Mouse (Mus musculus) skeletal muscle tissue, adult 2 months (tissue): ENCODE results near the gene Gm10226.
"Not testable (repeated sequence)": the region's sequence is repeated elsewhere in the genome, so short reads cannot be mapped to it uniquely, and the experiment has no call there.

Experiments
- DNase-seq: peaks from one replicate; pipeline ENCODE4 v3.0.0-alpha.2; 2012; ENCODE audit warnings: low read depth, low spot score

Gene Gm10226

GRCm38 (mm10) chr17:21691560-21691959, at the start of gene Gm10226:
Gm10226 (plus strand) TSS chr17:21691860.
- DNase-seq, result no peak

GRCm38 (mm10) chr17:21648791-21649190, 42.9 kb upstream of the Gm10226 start:
- DNase-seq, result no peak

- DNase-seq, result no peak
Observed at GRCm38 (mm10) chr17:21649936-21650335, 41.7 kb upstream of the Gm10226 start.

- DNase-seq, result peak; percentile 75
Observed at GRCm38 (mm10) chr17:21650364-21650907, 41.2 kb upstream of the Gm10226 start, which contains the start of gene Zfp983. Zfp983 (plus strand) TSS chr17:21650624.

- not testable (repeated sequence) for DNase-seq
Observed at GRCm38 (mm10) chr17:21678826-21679225, 12.8 kb upstream of the Gm10226 start.

GRCm38 (mm10) chr17:21679273-21680018, 12.2 kb upstream of the Gm10226 start:
- DNase-seq, result peak; percentile 79

GRCm38 (mm10) chr17:21680019-21680376, 11.7 kb upstream of the Gm10226 start:
- DNase-seq, result not testable (repeated sequence)

- DNase-seq, result no peak
Observed at GRCm38 (mm10) chr17:21693342-21693741, 1.7 kb downstream of the Gm10226 start.

- no peak for DNase-seq
Observed at GRCm38 (mm10) chr17:21696073-21696472, 4.4 kb downstream of the Gm10226 start.

GRCm38 (mm10) chr17:21702281-21703240, 10.9 kb downstream of the Gm10226 start:
- DNase-seq, result no peak

GRCm38 (mm10) chr17:21703414-21703813, 11.8 kb downstream of the Gm10226 start:
- no peak for DNase-seq

GRCm38 (mm10) chr17:21707343-21707996, 15.8 kb downstream of the Gm10226 start, which contains the start of gene Zfp760:
Zfp760 (plus strand) TSS chr17:21707741.
- peak; percentile 74 for DNase-seq

- DNase-seq, result no peak
Observed at GRCm38 (mm10) chr17:21708401-21708800, 16.7 kb downstream of the Gm10226 start.

- not testable (repeated sequence) for DNase-seq
Observed at GRCm38 (mm10) chr17:21730495-21730894, 38.8 kb downstream of the Gm10226 start, which contains the start of gene Zfp229. Zfp229 (plus strand) TSS chr17:21730795.

- no peak for DNase-seq
Observed at GRCm38 (mm10) chr17:21733049-21733448, 41.4 kb downstream of the Gm10226 start.

- DNase-seq, result peak; percentile 59
Observed at GRCm38 (mm10) chr17:21733529-21734031, 41.9 kb downstream of the Gm10226 start.
